Mouse (Mus musculus): ENCODE measurements at regions not wholly inside any gene's neighbourhood (a gene's known extent, or its start where the extent isn't known, plus 50 kb on each side); places are given as distances from the start of the nearest gene placed in this dataset.

DNA sequence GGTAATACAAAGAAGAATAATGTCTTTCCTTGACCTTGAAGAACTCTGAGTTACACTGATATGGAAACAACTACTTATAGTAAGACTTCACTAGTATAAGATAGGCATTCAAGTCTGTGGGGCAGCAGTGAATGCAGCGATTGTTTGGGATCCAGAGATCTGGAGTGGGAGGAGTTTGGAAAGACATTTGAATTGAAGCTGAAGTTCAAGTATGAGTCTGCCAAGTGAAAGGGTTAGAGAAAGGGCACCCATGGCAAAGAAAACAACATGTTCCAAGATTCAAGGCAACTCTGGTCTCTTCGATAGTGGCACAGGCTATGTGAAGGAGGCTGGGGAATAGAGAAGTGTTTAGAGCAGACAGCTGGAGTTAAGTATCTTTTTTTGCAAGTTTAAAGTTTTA is 275.3 kb downstream of the Tmsb4x start:
- no peak overlapping the region for H3K4me3 ChIP-seq (ENCODE audit: low read depth, low read length)
- H3K27ac ChIP-seq (ENCODE audit: low read length): no peak overlapping the region
- H3K27me3 ChIP-seq (ENCODE audit: control insufficient read depth, insufficient read depth, low read length): no peaks in the 10 kb centered on the region
- no peaks in the 10 kb centered on the region for H3K9me3 ChIP-seq (ENCODE audit: control insufficient read depth, low read depth, low read length)
- no peak for ATAC-seq (ENCODE audit: insufficient number of reproducible peaks, insufficient read depth, low FRiP score, low read depth)
- H3K36me3 ChIP-seq (ENCODE audit: control insufficient read depth, insufficient read depth, low read length): no peaks in the 10 kb centered on the region
- WGBS: 72% methylated on average over 2 of the region's 2 CpGs
- H3K9ac ChIP-seq (replicated peaks; ENCODE audit: low read depth, low read length): no peak overlapping the region
- no peaks in the 10 kb centered on the region for H3K4me1 ChIP-seq (ENCODE audit: control insufficient read depth, insufficient read depth, low read length)
- no peak overlapping the region for H3K4me2 ChIP-seq (replicated peaks; ENCODE audit: low read depth, low read length)

- Histone ChIP-seq H3K4me3 (ENCODE audit: low read depth, low read length) (no peak overlapping the region), H3K36me3 (ENCODE audit: control insufficient read depth, insufficient read depth, low read length) (no peaks in the 10 kb centered on the region), H3K4me2 (replicated peaks; ENCODE audit: low read depth, low read length) (no peak overlapping the region), H3K9me3 (ENCODE audit: control insufficient read depth, low read depth, low read length) (no peaks in the 10 kb centered on the region), H3K9ac (replicated peaks; ENCODE audit: low read depth, low read length) (no peak overlapping the region), H3K27ac (ENCODE audit: low read length) (no peak overlapping the region), H3K27me3 (ENCODE audit: control insufficient read depth, insufficient read depth, low read length) (no peaks in the 10 kb centered on the region), H3K4me1 (ENCODE audit: control insufficient read depth, insufficient read depth, low read length) (no peaks in the 10 kb centered on the region)
- no peak for ATAC-seq (ENCODE audit: insufficient number of reproducible peaks, insufficient read depth, low FRiP score, low read depth)
These were observed 276.6 kb downstream of the Tmsb4x start for GRCm38 (mm10) chrX:166932472-166932871.

DNA sequence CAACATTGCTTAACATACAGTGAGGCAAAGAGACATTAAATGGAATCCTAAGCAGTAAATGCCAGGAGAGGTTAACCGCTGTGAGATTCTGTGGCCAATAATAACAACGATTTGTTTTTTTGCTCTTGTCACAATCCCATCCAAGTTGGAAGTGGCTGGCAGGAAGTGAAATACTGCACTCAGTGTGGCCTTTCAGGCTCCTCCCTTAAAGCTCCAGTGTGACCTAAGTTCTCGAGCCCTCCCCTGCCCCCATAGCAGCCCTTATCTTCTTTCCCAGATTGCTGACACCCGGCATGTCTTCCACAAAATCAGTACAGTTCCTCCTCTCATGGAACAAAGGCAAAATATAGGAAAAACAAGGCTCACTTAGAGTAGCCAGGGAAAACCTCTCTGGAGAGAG is 278.1 kb downstream of the Tmsb4x start:
- Histone ChIP-seq H3K9ac (replicated peaks; ENCODE audit: low read depth, low read length) (no peak overlapping the region), H3K9me3 (ENCODE audit: control insufficient read depth, low read depth, low read length) (no peaks in the 10 kb centered on the region), H3K27ac (ENCODE audit: low read length) (no peak overlapping the region)

GRCm38 (mm10) chrX:166929716-166930420 is 279.2 kb downstream of the Tmsb4x start:
- no peak overlapping the region for H3K4me3 ChIP-seq (ENCODE audit: low read depth, low read length)
- no peaks in the 10 kb centered on the region for H3K36me3 ChIP-seq (ENCODE audit: control insufficient read depth, insufficient read depth, low read length)
- WGBS: 71% methylated on average over 6 of the region's 6 CpGs
- no peaks in the 10 kb centered on the region for H3K27me3 ChIP-seq (ENCODE audit: control insufficient read depth, insufficient read depth, low read length)
- no peak for ATAC-seq (ENCODE audit: insufficient number of reproducible peaks, insufficient read depth, low FRiP score, low read depth)
- no peak overlapping the region for H3K9ac ChIP-seq (replicated peaks; ENCODE audit: low read depth, low read length)
- no peak overlapping the region for H3K27ac ChIP-seq (ENCODE audit: low read length)
- H3K9me3 ChIP-seq (ENCODE audit: control insufficient read depth, low read depth, low read length): no peaks in the 10 kb centered on the region
- no peak overlapping the region for H3K4me2 ChIP-seq (replicated peaks; ENCODE audit: low read depth, low read length)
- no peaks in the 10 kb centered on the region for H3K4me1 ChIP-seq (ENCODE audit: control insufficient read depth, insufficient read depth, low read length)

More for the DNA sequence above, 278.1 kb downstream of the Tmsb4x start:
- H3K27me3 ChIP-seq (ENCODE audit: control insufficient read depth, insufficient read depth, low read length): no peaks in the 10 kb centered on the region
- no peak overlapping the region for H3K4me3 ChIP-seq (ENCODE audit: low read depth, low read length)
- no peaks in the 10 kb centered on the region for H3K36me3 ChIP-seq (ENCODE audit: control insufficient read depth, insufficient read depth, low read length)
- WGBS: 58% methylated on average over 4 of the region's 4 CpGs
- H3K4me1 ChIP-seq (ENCODE audit: control insufficient read depth, insufficient read depth, low read length): no peaks in the 10 kb centered on the region
- H3K4me2 ChIP-seq (replicated peaks; ENCODE audit: low read depth, low read length): no peak overlapping the region
- ATAC-seq (ENCODE audit: insufficient number of reproducible peaks, insufficient read depth, low FRiP score, low read depth): no peak

DNA sequence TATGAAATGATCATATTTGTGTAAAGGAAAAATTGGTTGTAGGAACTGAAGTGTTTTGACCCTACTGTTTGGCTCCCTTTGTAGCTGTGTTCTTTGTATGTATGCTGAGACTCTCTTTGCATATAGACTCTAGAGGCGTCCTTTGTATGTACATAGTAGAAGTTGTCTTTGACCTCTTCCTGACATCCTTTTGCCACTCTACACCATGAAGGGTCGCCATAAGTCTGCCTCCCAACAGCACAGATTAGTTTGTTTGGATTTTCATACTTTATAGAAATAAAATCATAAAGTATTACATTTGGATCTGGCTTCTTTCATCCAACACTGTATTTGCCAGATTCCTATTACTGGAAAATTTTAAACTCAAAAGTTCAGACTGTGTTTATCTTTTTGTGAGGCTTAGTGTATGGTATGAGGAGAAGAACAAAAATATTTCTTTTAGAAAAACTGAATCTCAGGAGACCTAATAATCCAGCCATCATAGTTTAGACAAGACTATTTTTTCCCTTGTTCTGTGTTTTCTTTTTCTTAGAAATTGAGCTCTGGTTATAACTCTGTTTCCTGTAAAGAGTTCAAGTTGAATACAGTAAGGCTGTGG is 293.7 kb downstream of the Tmsb4x start:
- 34% methylated on average over 2 of the region's 2 CpGs for WGBS
- ATAC-seq (ENCODE audit: insufficient number of reproducible peaks, insufficient read depth, low FRiP score, low read depth): peak; percentile 58; the same call in 1 of the 2 replicates
- H3K27ac ChIP-seq (ENCODE audit: low read length): peak overlapping the region; percentile 75; the same call in 1 of the 2 replicates
- H3K4me3 ChIP-seq (ENCODE audit: low read depth, low read length): no peak overlapping the region
- no peaks in the 10 kb centered on the region for H3K9me3 ChIP-seq (ENCODE audit: control insufficient read depth, low read depth, low read length)
- no peaks in the 10 kb centered on the region for H3K36me3 ChIP-seq (ENCODE audit: control insufficient read depth, insufficient read depth, low read length)
- no peak overlapping the region for H3K4me2 ChIP-seq (replicated peaks; ENCODE audit: low read depth, low read length)
- no peaks in the 10 kb centered on the region for H3K4me1 ChIP-seq (ENCODE audit: control insufficient read depth, insufficient read depth, low read length)
- H3K27me3 ChIP-seq (ENCODE audit: control insufficient read depth, insufficient read depth, low read length): no peaks in the 10 kb centered on the region
- no peak overlapping the region for H3K9ac ChIP-seq (replicated peaks; ENCODE audit: low read depth, low read length)

DNA sequence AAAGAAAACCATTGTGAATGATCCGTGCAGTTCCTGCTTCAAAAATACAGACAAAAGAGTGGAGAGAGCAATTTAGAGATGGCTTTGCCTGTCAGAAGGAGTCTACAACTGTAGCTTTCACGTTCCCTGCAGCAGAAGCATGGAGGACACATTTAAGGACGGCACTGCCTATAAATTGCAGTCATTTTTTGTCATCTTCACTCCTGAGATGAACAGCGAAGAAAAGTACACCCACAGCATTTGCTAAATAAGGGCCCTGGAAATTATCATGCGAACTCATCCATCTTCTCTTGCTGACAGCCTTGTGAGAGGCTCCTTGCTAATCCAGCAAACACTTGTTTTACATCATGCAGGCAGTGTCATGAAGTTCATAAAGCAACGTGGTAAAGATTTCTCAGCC is 302.5 kb downstream of the Tmsb4x start:
- H3K9ac ChIP-seq (replicated peaks; ENCODE audit: low read depth, low read length): no peak overlapping the region
- H3K4me3 ChIP-seq (ENCODE audit: low read depth, low read length): no peak overlapping the region
- no peak for ATAC-seq (ENCODE audit: insufficient number of reproducible peaks, insufficient read depth, low FRiP score, low read depth)
- no peak overlapping the region for H3K27ac ChIP-seq (ENCODE audit: low read length)
- H3K9me3 ChIP-seq (ENCODE audit: control insufficient read depth, low read depth, low read length): no peaks in the 10 kb centered on the region
- 61% methylated on average over 6 of the region's 6 CpGs for WGBS
- no peaks in the 10 kb centered on the region for H3K36me3 ChIP-seq (ENCODE audit: control insufficient read depth, insufficient read depth, low read length)
- H3K27me3 ChIP-seq (ENCODE audit: control insufficient read depth, insufficient read depth, low read length): no peaks in the 10 kb centered on the region
- no peak overlapping the region for H3K4me2 ChIP-seq (replicated peaks; ENCODE audit: low read depth, low read length)
- H3K4me1 ChIP-seq (ENCODE audit: control insufficient read depth, insufficient read depth, low read length): no peaks in the 10 kb centered on the region

GRCm38 (mm10) chrX:166900761-166901160 is 308.4 kb downstream of the Tmsb4x start:
- Histone ChIP-seq H3K4me1 (ENCODE audit: control insufficient read depth, insufficient read depth, low read length) (no peaks in the 10 kb centered on the region), H3K27me3 (ENCODE audit: control insufficient read depth, insufficient read depth, low read length) (no peaks in the 10 kb centered on the region), H3K4me2 (replicated peaks; ENCODE audit: low read depth, low read length) (no peak overlapping the region), H3K36me3 (ENCODE audit: control insufficient read depth, insufficient read depth, low read length) (no peaks in the 10 kb centered on the region), H3K9ac (replicated peaks; ENCODE audit: low read depth, low read length) (no peak overlapping the region), H3K27ac (ENCODE audit: low read length) (no peak overlapping the region), H3K4me3 (ENCODE audit: low read depth, low read length) (no peak overlapping the region), H3K9me3 (ENCODE audit: control insufficient read depth, low read depth, low read length) (no peaks in the 10 kb centered on the region)
- ATAC-seq (ENCODE audit: insufficient number of reproducible peaks, insufficient read depth, low FRiP score, low read depth): no peak
- 77% methylated on average over 6 of the region's 6 CpGs for WGBS

DNA sequence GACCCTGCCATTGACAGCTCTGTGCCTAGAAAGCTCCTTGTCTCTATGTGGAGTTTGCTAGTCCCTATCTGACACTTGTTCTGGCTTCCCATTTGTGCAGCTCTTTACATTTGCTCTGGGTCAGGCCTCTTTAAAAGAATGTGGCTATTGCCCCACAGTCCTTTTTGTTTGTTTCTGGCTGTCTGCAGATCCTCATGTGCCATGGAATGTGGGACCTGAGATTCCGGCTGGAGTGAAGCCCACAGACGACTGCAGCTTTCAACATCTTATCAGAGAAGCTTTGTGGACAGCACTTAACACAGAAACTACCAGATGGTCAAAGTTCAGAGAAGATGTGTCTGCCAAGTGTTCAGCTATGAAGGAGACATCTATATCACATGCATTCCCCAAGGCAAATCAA is 309.7 kb upstream of the Egfl6 start:
- no peak for ATAC-seq (ENCODE audit: insufficient number of reproducible peaks, insufficient read depth, low FRiP score, low read depth)
- no peaks in the 10 kb centered on the region for H3K4me1 ChIP-seq (ENCODE audit: control insufficient read depth, insufficient read depth, low read length)
- no peaks in the 10 kb centered on the region for H3K36me3 ChIP-seq (ENCODE audit: control insufficient read depth, insufficient read depth, low read length)
- 44% methylated on average over 2 of the region's 2 CpGs for WGBS
- no peaks in the 10 kb centered on the region for H3K9me3 ChIP-seq (ENCODE audit: control insufficient read depth, low read depth, low read length)
- no peak overlapping the region for H3K4me2 ChIP-seq (replicated peaks; ENCODE audit: low read depth, low read length)
- H3K27ac ChIP-seq (ENCODE audit: low read length): no peak overlapping the region
- no peak overlapping the region for H3K9ac ChIP-seq (replicated peaks; ENCODE audit: low read depth, low read length)
- H3K27me3 ChIP-seq (ENCODE audit: control insufficient read depth, insufficient read depth, low read length): no peaks in the 10 kb centered on the region
- no peak overlapping the region for H3K4me3 ChIP-seq (ENCODE audit: low read depth, low read length)

DNA sequence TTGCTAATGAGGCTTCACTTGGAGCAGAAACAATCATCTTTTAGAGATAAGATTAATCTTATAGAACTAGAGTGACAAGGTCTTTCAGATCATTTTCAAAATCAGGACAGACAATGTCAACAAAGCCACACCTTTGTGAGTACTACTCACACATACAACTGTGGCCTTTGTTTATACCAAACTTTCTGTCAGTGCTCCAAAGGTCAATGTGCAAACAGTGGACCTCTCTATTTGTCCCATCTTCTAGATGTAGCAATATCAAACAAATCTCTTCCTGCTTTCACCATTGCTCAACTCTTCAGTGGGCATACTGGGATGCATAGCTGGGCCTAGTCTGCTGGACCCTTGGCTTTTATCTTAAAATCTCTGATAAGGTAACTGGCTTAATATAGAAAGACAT is 300.9 kb upstream of the Egfl6 start:
- H3K9me3 ChIP-seq (ENCODE audit: control insufficient read depth, low read depth, low read length): no peaks in the 10 kb centered on the region
- no peaks in the 10 kb centered on the region for H3K27me3 ChIP-seq (ENCODE audit: control insufficient read depth, insufficient read depth, low read length)
- H3K9ac ChIP-seq (replicated peaks; ENCODE audit: low read depth, low read length): no peak overlapping the region
- H3K36me3 ChIP-seq (ENCODE audit: control insufficient read depth, insufficient read depth, low read length): no peaks in the 10 kb centered on the region
- no peak overlapping the region for H3K4me2 ChIP-seq (replicated peaks; ENCODE audit: low read depth, low read length)
- H3K4me3 ChIP-seq (ENCODE audit: low read depth, low read length): no peak overlapping the region
- ATAC-seq (ENCODE audit: insufficient number of reproducible peaks, insufficient read depth, low FRiP score, low read depth): no peak
- H3K4me1 ChIP-seq (ENCODE audit: control insufficient read depth, insufficient read depth, low read length): no peaks in the 10 kb centered on the region
- H3K27ac ChIP-seq (ENCODE audit: low read length): no peak overlapping the region
